Mouse (Mus musculus) cerebellum, adult 2 months (tissue): ENCODE data around the gene Prkd1. TPM values are rescaled to one million over a fixed set of nuclear protein-coding genes. Genes with fewer than 3 reads are reported as not detected.

Source experiments
- DNase-seq, 2 experiments: peaks; one replicate each; pipeline ENCODE4 v3.0.0; 2021
- H3K27ac ChIP-seq: fragments of 200-500 bp; 2 replicates; pipeline ENCODE4 v1.5.1; 2012; ENCODE audit warnings: low read length, control low read depth, inconsistent platforms; ENCODE audit not compliant: insufficient read depth
- H3K27me3 ChIP-seq: fragments of 200-500 bp; 2 replicates; pipeline ENCODE4 v1.6.1; 2012; ENCODE audit warnings: inconsistent platforms, mild to moderate bottlenecking, low read length, moderate library complexity; ENCODE audit not compliant: control insufficient read depth, insufficient read depth
- H3K4me1 ChIP-seq: fragments of 200-500 bp; 2 replicates; pipeline ENCODE4 v1.6.1; 2011; ENCODE audit warnings: low read length; ENCODE audit not compliant: control insufficient read depth, insufficient read depth
- H3K4me3 ChIP-seq: fragments of 200-500 bp; replicated peaks from 2 replicates; pipeline ENCODE3; 2011; ENCODE audit warnings: mild to moderate bottlenecking, low read depth, low read length, control low read depth; ENCODE audit not compliant: insufficient read depth
- CTCF ChIP-seq: fragments of 200-500 bp; IDR thresholded peaks from 2 replicates; pipeline ENCODE4 v1.5.1; 2011; ENCODE audit warnings: low read depth, mild to moderate bottlenecking, control low read depth, low read length, moderate library complexity, borderline replicate concordance; ENCODE audit not compliant: insufficient read depth
- POLR2A ChIP-seq: fragments of 200-500 bp; IDR thresholded peaks from 2 replicates; pipeline ENCODE4 v1.6.1; 2011; ENCODE audit warnings: low read length, control low read depth, borderline replicate concordance; ENCODE audit not compliant: insufficient read depth
- WGBS: fragments of 180-500 bp; shearing (Covaris S2); methylation state at CpG from one replicate; pipeline ENCODE4 v1.1.7; 2018; 5-methylcytosine and 5-hydroxymethylcytosine counted together
- polyA plus RNA-seq: library from polyadenylated mRNA; depleted of rRNA; stranded (reverse); fragments of >200 nt; gene quantifications from 2 replicates; pipeline ENCODE4 v1.2.3, GENCODE M21; 2012

Gene Prkd1
- polyA plus RNA-seq, 1 experiment, result 5.4 TPM

DNA sequence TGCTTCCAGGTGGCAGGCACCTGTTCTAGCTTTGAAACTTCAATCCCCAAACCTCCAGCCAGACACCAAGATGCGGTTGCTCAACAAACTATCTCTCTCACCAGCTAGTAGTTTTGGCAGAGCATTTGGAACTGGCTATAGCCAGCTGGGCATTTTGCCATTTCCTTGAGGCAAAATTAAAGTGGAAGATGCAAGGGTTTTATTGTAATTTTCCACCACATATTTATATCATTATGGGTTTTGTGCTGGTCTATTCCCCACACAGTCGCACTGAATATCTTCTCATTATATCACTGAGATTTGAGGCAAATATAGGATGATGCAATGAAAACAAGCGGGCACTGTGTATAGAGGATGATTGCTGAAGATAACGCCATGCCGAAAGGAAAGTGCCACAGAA lies 102.5 kb downstream of the Prkd1 start:
- TF ChIP-seq POLR2A (no peak), CTCF (no peak)
- Histone ChIP-seq H3K27me3 (no peaks in the 10 kb centered on the region), H3K4me3 (no peak overlapping the region), H3K4me1 (peaks cover 5% of the 10 kb centered on the region; the same call in 1 of the 2 replicates), H3K27ac (no peak overlapping the region)
- WGBS, result 83% methylated on average over 5 of the region's 5 CpGs
- peak in 1 of 2 experiments; percentile 13 for DNase-seq

DNA sequence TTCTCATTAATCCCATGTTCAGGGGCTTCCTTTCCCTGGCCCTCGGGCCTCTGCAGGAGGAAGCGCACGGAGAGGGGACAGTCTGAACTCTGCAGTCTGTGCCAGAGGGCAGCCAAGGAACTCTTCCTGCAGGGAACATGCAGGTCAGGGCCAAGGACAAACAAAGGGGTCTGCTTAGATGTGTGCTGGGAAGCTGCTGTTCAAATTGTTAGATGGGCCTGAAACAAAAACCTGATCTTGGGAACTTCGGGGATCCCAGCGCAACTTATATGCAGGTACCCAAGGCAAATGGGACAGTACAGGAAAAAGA lies 103.3 kb downstream of the Prkd1 start:
- TF ChIP-seq CTCF (no peak), POLR2A (no peak)
- Histone ChIP-seq H3K4me3 (no peak overlapping the region), H3K4me1 (peaks cover 5% of the 10 kb centered on the region; the same call in 1 of the 2 replicates), H3K27me3 (no peaks in the 10 kb centered on the region), H3K27ac (no peak overlapping the region)
- no peak for DNase-seq
- 65% methylated on average over 5 of the region's 5 CpGs for WGBS

DNA sequence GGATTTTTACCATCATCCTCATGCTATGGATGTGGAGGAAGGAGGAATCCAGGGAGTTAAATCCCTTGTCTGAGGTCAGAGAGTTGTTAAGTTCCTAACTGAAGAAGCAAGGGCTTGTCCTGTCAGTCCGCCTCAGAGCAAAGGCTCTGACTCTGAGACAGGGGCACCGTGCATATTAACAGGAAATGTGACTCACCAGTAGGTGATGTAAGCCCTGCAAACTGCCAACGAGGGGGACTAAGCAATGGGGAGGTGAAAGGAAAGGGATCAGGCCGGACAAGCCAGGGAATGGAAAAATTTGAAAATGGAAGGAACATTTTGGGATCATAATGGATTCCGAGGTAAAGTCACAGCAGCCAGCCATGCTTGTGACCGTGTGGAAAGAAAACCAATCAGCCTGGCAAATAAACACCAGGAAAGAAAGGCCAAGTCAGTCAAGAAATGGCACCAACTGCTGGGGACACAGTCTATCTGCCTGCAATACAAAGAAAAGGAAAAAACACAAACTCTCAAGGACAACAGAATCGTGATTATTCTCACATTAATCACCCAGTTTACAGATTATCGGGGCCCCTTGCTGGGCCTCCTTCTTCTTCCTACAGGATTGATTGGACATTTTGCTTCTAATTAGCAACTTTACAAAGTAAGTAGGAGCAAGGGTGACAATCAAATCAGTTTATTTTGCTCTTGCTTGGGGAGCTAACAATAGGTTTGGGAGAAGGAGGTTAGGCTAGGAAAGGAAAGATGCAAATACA lies 103.9 kb downstream of the Prkd1 start:
- no peaks in the 10 kb centered on the region for H3K27me3 ChIP-seq
- no peak for DNase-seq
- TF ChIP-seq POLR2A, result no peak
- TF ChIP-seq CTCF, result no peak
- no peak overlapping the region for H3K27ac ChIP-seq
- H3K4me3 ChIP-seq, result no peak overlapping the region
- WGBS, result 72% methylated on average over 8 of the region's 8 CpGs
- H3K4me1 ChIP-seq, result peaks cover 3% of the 10 kb centered on the region; the same call in 1 of the 2 replicates

DNA sequence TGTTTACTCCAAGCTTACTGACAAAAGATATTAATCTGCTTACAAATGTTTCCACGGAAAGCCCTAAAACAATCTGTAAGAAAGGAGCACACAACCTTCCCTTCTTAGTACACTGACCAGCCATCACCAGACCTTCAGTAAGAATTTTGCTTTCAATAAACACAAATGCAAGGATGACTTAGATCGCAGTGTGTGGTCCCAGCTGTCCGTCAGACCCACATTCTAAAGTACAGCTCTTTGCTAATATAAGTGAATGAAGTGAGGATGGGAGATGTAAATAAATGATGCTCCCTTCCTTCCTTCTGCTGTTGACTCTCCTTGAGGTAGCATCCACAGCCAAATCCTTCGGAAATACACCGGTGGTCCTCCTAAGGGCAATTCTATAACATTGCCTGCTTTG lies 108.1 kb downstream of the Prkd1 start:
- H3K4me3 ChIP-seq, result no peak overlapping the region
- H3K27me3 ChIP-seq, result no peaks in the 10 kb centered on the region
- DNase-seq, result no peak
- no peaks in the 10 kb centered on the region for H3K4me1 ChIP-seq
- WGBS, result 93% methylated on average over 5 of the region's 5 CpGs
- TF ChIP-seq CTCF (no peak), POLR2A (no peak)
- no peak overlapping the region for H3K27ac ChIP-seq

DNA sequence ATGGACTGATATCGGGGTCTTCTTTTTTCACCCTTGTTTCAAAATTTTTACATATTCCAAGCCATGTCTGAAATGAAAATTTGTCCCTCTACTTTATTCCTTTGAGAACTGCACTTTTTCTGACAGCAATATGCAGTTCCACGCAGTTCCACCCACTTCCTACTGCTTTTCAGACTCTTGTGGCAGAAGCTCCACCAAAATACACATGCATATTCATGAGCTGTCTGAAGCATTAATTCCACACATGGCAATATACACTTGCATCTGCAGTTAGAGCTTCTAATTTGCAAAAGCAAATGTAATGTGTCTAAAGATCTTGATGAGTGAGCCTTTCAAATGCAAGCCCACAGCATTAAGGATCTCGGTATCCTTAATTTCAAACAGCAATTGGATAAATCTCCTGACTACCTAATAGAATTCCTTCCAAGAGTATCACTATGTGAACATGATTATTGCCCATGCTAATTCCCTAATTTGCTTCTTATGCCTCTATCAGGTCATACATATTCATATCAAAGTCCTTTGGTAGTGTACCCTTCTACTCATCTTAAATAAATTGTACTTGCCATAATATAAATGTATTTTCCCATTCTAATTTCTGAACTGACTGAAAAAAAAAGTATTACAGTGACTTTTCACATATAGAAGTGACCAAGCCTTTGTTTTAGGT lies 110.5 kb downstream of the Prkd1 start:
- H3K27ac ChIP-seq, result no peak overlapping the region
- no peak for DNase-seq
- H3K4me1 ChIP-seq, result no peaks in the 10 kb centered on the region
- WGBS, result 83% methylated on average over 3 of the region's 3 CpGs
- no peak overlapping the region for H3K4me3 ChIP-seq
- TF ChIP-seq CTCF, result no peak
- TF ChIP-seq POLR2A, result no peak
- no peaks in the 10 kb centered on the region for H3K27me3 ChIP-seq

DNA sequence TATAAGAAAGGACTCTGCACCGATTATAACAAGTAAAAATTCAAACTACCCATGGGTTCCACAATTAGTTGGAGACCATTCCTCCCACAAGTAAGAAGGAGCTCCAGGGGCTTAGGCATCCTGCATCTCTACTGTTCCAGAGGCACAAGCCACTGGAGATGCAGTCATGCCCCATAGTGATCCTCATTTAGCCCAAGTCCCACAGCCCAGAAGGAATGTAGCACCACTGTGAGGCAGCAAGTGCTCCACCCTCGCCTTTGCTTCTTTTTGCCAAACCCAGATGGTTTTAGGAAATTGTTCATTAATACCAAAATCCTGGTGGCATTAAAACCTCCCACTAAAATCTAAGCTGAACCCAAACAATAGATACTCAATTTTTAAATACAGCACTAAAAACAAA lies 111.1 kb downstream of the Prkd1 start:
- Histone ChIP-seq H3K27ac (no peak overlapping the region), H3K27me3 (no peaks in the 10 kb centered on the region), H3K4me1 (no peaks in the 10 kb centered on the region), H3K4me3 (no peak overlapping the region)
- 85% methylated on average over 2 of the region's 2 CpGs for WGBS
- no peak for DNase-seq
- TF ChIP-seq POLR2A, result no peak
- no peak for TF ChIP-seq CTCF

DNA sequence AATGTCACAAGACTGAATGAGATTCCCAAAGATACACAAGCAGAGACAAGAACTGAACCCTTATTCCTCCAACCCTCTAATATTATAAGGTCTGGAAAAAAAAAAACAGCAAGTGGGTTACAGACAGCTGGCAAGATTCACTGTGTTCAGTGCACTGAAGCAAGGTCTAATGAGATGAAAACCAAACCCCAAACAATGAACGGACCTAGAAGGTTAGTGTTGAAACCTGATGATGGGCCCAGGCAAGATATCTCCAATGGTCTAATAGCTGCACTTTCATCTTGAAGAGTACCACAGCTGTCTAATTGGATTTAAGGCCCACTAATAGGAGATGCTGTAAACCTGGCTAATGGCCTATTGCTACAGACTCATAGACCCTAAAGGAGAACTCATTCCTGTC lies 111.9 kb downstream of the Prkd1 start:
- WGBS, result 33% methylated on average over 1 of the region's 1 CpGs
- no peak overlapping the region for H3K4me3 ChIP-seq
- DNase-seq, result no peak
- no peak overlapping the region for H3K27ac ChIP-seq
- no peaks in the 10 kb centered on the region for H3K4me1 ChIP-seq
- no peaks in the 10 kb centered on the region for H3K27me3 ChIP-seq
- no peak for TF ChIP-seq POLR2A
- TF ChIP-seq CTCF, result no peak

DNA sequence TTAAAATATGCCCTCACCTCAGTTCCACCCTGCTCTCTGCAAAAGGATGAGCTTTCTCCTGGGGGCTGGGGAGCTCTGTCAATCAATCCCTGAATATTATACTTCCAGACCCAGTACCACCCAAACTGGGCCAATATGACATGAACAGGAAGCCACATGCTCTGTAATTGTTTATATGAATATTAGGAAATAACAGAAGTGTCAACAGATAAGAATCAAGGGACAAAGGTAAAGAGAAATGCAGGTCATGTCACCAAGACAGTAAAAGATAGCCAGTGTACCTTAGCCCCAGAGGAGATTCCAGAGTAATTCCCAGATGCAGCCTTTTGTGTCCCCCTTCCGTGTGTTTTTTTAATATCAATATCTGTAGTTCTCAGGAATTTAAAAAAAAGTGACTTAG lies 120.3 kb downstream of the Prkd1 start:
- no peak for DNase-seq
- no peaks in the 10 kb centered on the region for H3K27me3 ChIP-seq
- 95% methylated on average over 1 of the region's 1 CpGs for WGBS

More for the DNA sequence above, 120.3 kb downstream of the Prkd1 start:
- H3K4me3 ChIP-seq, result no peak overlapping the region
- H3K4me1 ChIP-seq, result no peaks in the 10 kb centered on the region
- TF ChIP-seq CTCF (no peak), POLR2A (no peak)
- no peak overlapping the region for H3K27ac ChIP-seq
